Mouse (Mus musculus) G1E (cell line): ENCODE measurements around the gene Glod4. TPM values are rescaled to one million over a fixed set of nuclear protein-coding genes. Genes with fewer than 3 reads are reported as not detected.
A peak's percentile ranks its signal among the peaks of the same experiment; 100 is the strongest.

Experiments used
- ATAC-seq: 2 replicates; pipeline ENCODE4 v1.8.0; 2016; ENCODE audit warnings: mild to moderate bottlenecking; ENCODE audit not compliant: insufficient number of reproducible peaks, poor library complexity, low FRiP score, severe bottlenecking; ENCODE audit errors: extremely low read depth
- DNase-seq: peaks from one replicate; pipeline ENCODE4 v3.0.0; 2012; ENCODE audit warnings: low spot score
- H3K27me3 ChIP-seq: 2 replicates; pipeline ENCODE4 v1.6.1; 2012; ENCODE audit warnings: mild to moderate bottlenecking, low read length, inconsistent platforms; ENCODE audit not compliant: insufficient read depth
- H3K36me3 ChIP-seq: replicated peaks from 2 replicates; pipeline ENCODE3; 2012; ENCODE audit warnings: mild to moderate bottlenecking, inconsistent platforms
- H3K4me1 ChIP-seq: 2 replicates; pipeline ENCODE4 v1.6.1; 2012; ENCODE audit warnings: low read depth, low read length, inconsistent platforms, mixed read lengths; ENCODE audit not compliant: insufficient read depth
- H3K4me3 ChIP-seq: 2 replicates; pipeline ENCODE4 v1.5.1; 2012; ENCODE audit warnings: low read depth, mild to moderate bottlenecking, inconsistent platforms, low read length, moderate library complexity, mixed read lengths
- H3K9me3 ChIP-seq: replicated peaks from 2 replicates; pipeline ENCODE4 v1.6.1; 2012; ENCODE audit warnings: inconsistent platforms
- CTCF ChIP-seq: IDR thresholded peaks from 2 replicates; pipeline ENCODE4 v1.5.1; 2012; ENCODE audit warnings: low read depth, low read length, inconsistent platforms, mixed read lengths
- GATA1 ChIP-seq: IDR thresholded peaks from 2 replicates; pipeline ENCODE4 v1.6.1; 2012; ENCODE audit warnings: borderline replicate concordance, low read length, inconsistent platforms, mixed read lengths
- GATA2 ChIP-seq: IDR thresholded peaks from 2 replicates; pipeline ENCODE4 v1.6.1; 2012; ENCODE audit warnings: low read depth, low read length, inconsistent platforms, borderline replicate concordance
- POLR2AphosphoS5 ChIP-seq: IDR thresholded peaks from 2 replicates; pipeline ENCODE4 v1.6.1; 2012; ENCODE audit warnings: low read depth, low read length, inconsistent platforms; ENCODE audit not compliant: insufficient replicate concordance
- TAL1 ChIP-seq: conservative IDR thresholded peaks from 2 replicates; pipeline ENCODE4 v1.6.1; 2012; ENCODE audit warnings: low read depth, low read length, inconsistent platforms, mixed read lengths
- polyA plus RNA-seq: library from polyadenylated mRNA; stranded (reverse); fragments of >175 nt; gene quantifications from 2 replicates; pipeline ENCODE4 v1.2.3, GENCODE M21; 2012
- total RNA-seq, 2 experiments: library from RNA; stranded (forward) in 1 of 2; stranded (reverse) in 1 of 2; fragments of 200-1000 nt in 1 of 2; fragments of >200 nt in 1 of 2; fragmentation: Nextera tagmentation in 1 of 2; gene quantifications; 2 replicates each; pipeline ENCODE4 v1.2.3; 2014 to 2017

The Glod4 gene
- total and polyA plus RNA-seq, 3 experiments = 5.8 to 168 (median 61.4) TPM

DNA sequence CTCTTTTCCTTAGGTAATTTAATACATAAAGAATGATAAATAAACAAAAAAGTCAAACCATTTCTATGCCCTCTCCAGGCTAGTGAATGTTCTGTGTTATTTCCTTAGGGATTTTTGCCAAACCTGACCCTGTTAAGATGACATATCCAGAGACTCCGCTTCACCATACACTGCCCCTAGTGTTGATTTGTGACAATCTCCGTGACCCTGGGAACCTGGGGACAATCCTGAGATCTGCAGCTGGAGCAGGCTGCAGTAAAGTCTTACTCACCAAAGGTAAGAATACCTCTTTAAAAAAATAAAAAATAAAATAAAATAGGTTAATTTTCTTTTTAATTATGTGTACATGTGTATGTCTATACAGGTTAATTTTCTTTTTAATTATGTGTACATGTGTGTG, 3.7 kb upstream of the Glod4 start:
- ATAC-seq (no peak), DNase-seq (no peak)
- Histone ChIP-seq H3K36me3 (peaks cover 70% of the 10 kb centered on the region), H3K27me3 (no peaks in the 10 kb centered on the region), H3K4me3 (no peak overlapping the region), H3K9me3 (no peaks in the 10 kb centered on the region), H3K4me1 (peaks cover 25% of the 10 kb centered on the region)
- TF ChIP-seq GATA2 (no peak), CTCF (no peak), GATA1 (no peak), POLR2AphosphoS5 (no peak), TAL1 (no peak)

DNA sequence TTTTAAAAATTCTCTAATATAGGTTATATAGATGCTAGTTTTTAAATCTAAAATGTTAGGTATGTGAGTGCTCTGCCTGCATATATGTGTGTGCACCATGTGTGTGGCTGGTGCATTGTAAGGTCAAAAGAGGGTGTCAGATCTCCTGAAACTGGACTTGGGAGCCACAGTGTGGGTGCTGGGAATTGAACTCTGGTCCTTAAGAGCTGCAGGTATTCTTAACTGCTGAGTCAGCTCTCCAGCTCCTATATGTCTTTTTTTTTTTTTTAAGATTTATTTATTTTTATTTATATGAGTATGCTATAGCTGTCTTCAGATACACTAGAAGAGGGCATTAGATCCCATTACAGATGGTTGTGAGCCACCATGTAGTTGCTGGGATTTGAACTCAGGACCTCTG, 2.9 kb upstream of the Glod4 start:
- peaks cover 27% of the 10 kb centered on the region for H3K4me1 ChIP-seq
- no peak for ATAC-seq
- H3K4me3 ChIP-seq = no peak overlapping the region
- H3K9me3 ChIP-seq = no peaks in the 10 kb centered on the region
- TF ChIP-seq TAL1 = no peak
- TF ChIP-seq GATA2 = no peak
- no peak for TF ChIP-seq GATA1
- TF ChIP-seq POLR2AphosphoS5 = no peak
- no peak for TF ChIP-seq CTCF
- DNase-seq = no peak
- no peaks in the 10 kb centered on the region for H3K27me3 ChIP-seq
- H3K36me3 ChIP-seq = peaks cover 64% of the 10 kb centered on the region

DNA sequence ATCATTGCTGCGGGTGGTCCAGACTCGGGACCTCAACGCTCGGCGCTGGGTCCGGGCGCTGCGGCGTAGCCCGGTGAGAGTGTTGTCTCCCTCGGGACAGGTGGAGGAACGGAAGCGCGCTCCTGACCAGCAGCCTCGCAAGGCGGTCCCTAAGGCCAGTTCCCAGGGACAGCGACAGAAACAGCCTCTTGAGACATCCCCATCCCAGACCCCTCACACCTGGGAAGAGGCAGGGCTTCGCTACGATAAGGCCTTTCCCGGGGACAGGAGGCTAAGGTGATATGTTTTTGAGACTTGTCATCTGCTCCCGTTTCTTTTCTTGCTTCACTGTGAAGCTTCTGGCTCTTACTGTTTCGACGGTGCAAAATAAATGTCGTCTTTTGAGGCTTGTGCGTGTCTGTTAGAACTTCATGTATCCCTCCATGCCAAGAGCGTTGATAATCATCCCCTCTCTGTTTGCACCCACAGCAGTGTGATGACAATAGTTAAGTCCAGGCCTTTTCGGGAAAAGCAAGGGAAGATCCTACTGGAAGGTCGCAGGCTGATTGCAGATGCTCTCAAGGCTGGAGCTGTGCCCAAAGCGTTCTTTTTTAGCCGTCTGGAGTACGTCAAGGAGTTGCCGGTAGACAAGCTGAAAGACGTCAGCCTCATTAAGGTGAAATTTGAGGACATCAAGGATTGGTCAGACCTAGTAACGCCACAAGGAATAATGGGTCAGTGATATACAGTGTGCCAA, 454 bp upstream of the Glod4 start:
- H3K9me3 ChIP-seq = no peaks in the 10 kb centered on the region
- no peak for TF ChIP-seq TAL1
- TF ChIP-seq GATA2 = no peak
- H3K4me1 ChIP-seq = peaks cover 28% of the 10 kb centered on the region
- peak overlapping the region; percentile 97 for H3K4me3 ChIP-seq
- H3K36me3 ChIP-seq = peaks cover 61% of the 10 kb centered on the region
- DNase-seq = no peak
- no peak for ATAC-seq
- no peaks in the 10 kb centered on the region for H3K27me3 ChIP-seq

DNA sequence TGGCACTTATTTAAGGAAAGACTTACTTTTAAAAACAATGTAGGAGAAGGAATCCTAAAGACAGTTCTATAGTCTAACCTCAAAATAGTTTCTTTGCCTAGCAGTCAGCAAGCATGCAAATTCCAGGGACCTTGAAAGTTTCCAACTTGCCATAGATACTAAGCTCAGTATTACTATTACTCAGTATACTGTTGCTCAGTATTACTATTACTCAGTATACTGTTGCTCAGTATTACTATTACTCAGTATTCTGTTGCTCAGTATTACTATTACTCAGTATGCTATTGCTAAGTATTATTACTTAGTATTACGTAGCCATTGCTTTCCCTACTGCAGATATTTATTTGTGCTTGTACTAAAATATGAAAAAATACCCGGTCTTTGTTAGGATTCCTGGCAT, 3.8 kb downstream of the Glod4 start:
- H3K9me3 ChIP-seq = no peaks in the 10 kb centered on the region
- ATAC-seq (no peak), DNase-seq (no peak)
- TF ChIP-seq POLR2AphosphoS5 (no peak), GATA2 (no peak), TAL1 (no peak), GATA1 (no peak), CTCF (no peak)
- H3K36me3 ChIP-seq = peaks cover 57% of the 10 kb centered on the region
- H3K4me3 ChIP-seq = no peak overlapping the region
- H3K27me3 ChIP-seq = no peaks in the 10 kb centered on the region
- peaks cover 19% of the 10 kb centered on the region for H3K4me1 ChIP-seq

DNA sequence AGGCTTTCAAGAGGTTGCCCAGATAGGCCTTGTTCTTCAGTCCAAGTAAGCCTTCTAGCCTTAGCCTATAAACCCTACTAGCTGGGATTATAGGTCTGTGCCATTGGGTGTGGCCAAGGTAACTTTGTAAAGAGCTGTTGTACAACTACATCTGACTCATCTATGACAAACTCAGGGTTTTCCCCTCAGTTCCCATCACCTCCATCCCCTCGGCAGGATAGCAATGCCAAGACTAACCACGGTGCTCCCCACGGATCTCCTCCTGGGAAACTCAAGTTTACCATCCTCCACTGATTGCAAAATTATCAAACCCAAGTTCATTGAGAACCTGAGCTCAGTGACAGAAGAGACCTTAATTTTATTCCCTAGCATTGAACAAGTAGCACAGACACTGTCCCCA, 7.4 kb downstream of the Glod4 start:
- ATAC-seq (no peak), DNase-seq (no peak)
- H3K4me3 ChIP-seq = no peak overlapping the region
- H3K9me3 ChIP-seq = no peaks in the 10 kb centered on the region
- no peaks in the 10 kb centered on the region for H3K4me1 ChIP-seq
- H3K27me3 ChIP-seq = no peaks in the 10 kb centered on the region
- TF ChIP-seq CTCF (no peak), GATA1 (no peak), GATA2 (no peak), POLR2AphosphoS5 (no peak), TAL1 (no peak)
- peaks cover 84% of the 10 kb centered on the region for H3K36me3 ChIP-seq

DNA sequence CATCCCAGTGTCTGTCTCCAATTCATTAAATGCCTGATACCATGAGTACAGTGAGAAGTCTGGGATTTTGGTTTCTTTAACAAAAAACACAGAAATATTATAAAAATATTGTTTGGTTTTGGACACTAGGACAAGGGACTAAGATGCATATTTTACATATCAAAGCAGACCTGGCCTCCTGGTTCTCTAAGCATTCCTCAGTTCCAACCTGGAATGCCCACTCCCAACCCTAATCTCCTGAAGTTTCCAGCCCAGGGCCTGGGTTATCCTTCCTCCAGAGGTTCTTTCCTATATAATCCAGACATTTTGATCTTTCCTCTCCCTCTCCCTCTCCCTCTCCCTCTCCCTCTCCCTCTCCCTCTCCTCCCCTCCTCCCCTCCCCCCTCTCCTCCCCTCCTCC, 18.5 kb downstream of the Glod4 start:
- H3K9me3 ChIP-seq = no peaks in the 10 kb centered on the region
- TF ChIP-seq GATA1 (no peak), GATA2 (no peak), CTCF (no peak), POLR2AphosphoS5 (no peak), TAL1 (no peak)
- ATAC-seq (no peak), DNase-seq (no peak)
- peaks cover 67% of the 10 kb centered on the region for H3K36me3 ChIP-seq
- no peak overlapping the region for H3K4me3 ChIP-seq
- H3K4me1 ChIP-seq = no peaks in the 10 kb centered on the region
- H3K27me3 ChIP-seq = no peaks in the 10 kb centered on the region

DNA sequence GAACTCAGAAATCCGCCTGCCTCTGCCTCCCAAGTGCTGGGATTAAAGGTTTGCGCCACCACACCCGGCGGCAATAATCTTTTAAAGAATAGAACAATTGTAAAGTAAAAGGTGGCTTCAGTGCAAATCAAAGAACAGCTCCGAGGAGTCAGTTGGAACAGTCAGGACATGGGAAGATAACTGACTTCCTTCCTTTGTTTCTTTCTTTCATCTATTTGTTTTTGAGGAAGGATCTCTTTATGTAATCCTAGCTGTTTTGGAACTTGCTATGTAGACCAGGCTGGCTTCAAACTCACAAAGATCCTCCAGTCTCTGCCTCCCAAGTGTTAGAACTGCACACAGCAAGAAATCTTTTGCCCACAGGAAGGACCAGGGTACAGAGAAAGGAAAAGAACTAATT, 18.9 kb downstream of the Glod4 start:
- Histone ChIP-seq H3K36me3 (peaks cover 68% of the 10 kb centered on the region), H3K9me3 (no peaks in the 10 kb centered on the region), H3K4me1 (no peaks in the 10 kb centered on the region), H3K4me3 (no peak overlapping the region), H3K27me3 (no peaks in the 10 kb centered on the region)
- DNase-seq (no peak), ATAC-seq (no peak)
- TF ChIP-seq CTCF (no peak), GATA1 (no peak), POLR2AphosphoS5 (no peak), TAL1 (no peak), GATA2 (no peak)
